Mouse (Mus musculus) bone marrow, adult 2 months (tissue): ENCODE measurements at regions not wholly inside any gene's neighbourhood (a gene's known extent, or its start where the extent isn't known, plus 50 kb on each side); places are given as distances from the start of the nearest gene placed in this dataset.

Experiments
- CTCF ChIP-seq: fragments of 200-500 bp; IDR thresholded peaks from 2 replicates; pipeline ENCODE4 v1.5.1; 2011; ENCODE audit warnings: low read length, control low read depth; ENCODE audit not compliant: control insufficient read depth, insufficient read depth
- POLR2A ChIP-seq: fragments of 200-500 bp; IDR thresholded peaks from 2 replicates; pipeline ENCODE4 v1.6.1; 2011; ENCODE audit warnings: low read depth, mild to moderate bottlenecking, control low read depth, low read length, borderline replicate concordance; ENCODE audit not compliant: control insufficient read depth

- TF ChIP-seq CTCF (no peak), POLR2A (no peak)
These were observed 93.6 kb upstream of the Ifngr1 start for GRCm38 (mm10) chr10:19498112-19498511.
